ENCODE assay signal across 8 mouse cellular contexts in genomic region chr12:111038231-111038975, GRCm38 (mm10). TPM values are rescaled to one million over a fixed set of nuclear protein-coding genes. Genes with fewer than 3 reads are reported as not detected.
DNase-seq lines count a peak whose midpoint lies in the region; ATAC-seq and TF ChIP-seq lines count a peak whose summit lies in the region.

No protein-coding gene starts in this region.

- under 1% methylated on average over 54 of the region's 54 CpGs for WGBS in heart, embryonic 16.5 days
- under 1% methylated on average over 53 of the region's 54 CpGs for WGBS in lung, postnatal 0 days

- H3K27ac ChIP-seq in bone marrow macrophage, adult 2 months (ENCODE audit: insufficient read depth, low read depth, low read length): peak overlapping the region; percentile 86
- H3K27ac ChIP-seq in heart, embryonic 16.5 days (ENCODE audit: low read length): peak overlapping the region; percentile 95
- H3K27ac ChIP-seq in lung, postnatal 0 days (ENCODE audit: low read length): peak overlapping the region; percentile 95

- peak overlapping the region; percentile 79 for H3K4me3 ChIP-seq in bone marrow macrophage, adult 2 months (ENCODE audit: insufficient read depth, low read length)
- H3K4me3 ChIP-seq in heart, embryonic 16.5 days (ENCODE audit: low read length): peak overlapping the region; percentile 94
- peak overlapping the region; percentile 94 for H3K4me3 ChIP-seq in lung, postnatal 0 days (ENCODE audit: low read depth, low read length)

- no peak for TF ChIP-seq EP300 in lung, postnatal 0 days (IDR thresholded peaks at IDR 0.05)

- H3K27me3 ChIP-seq in heart, embryonic 16.5 days (ENCODE audit: control insufficient read depth, insufficient read depth, low read length): no peaks in the 10 kb centered on the region
- H3K27me3 ChIP-seq in lung, postnatal 0 days (replicated peaks; ENCODE audit: insufficient read depth, low read length): no peaks in the 10 kb centered on the region

- ATAC-seq in erythroid progenitor cell, adult 5-6 weeks (replicated peaks; ENCODE audit: low FRiP score, poor library complexity, severe bottlenecking): peak; percentile 53
- ATAC-seq in heart, embryonic 16.5 days (replicated peaks; ENCODE audit: extremely low read depth, insufficient read depth, low FRiP score): peak; percentile 39
- peak; percentile 32 for ATAC-seq in lung, postnatal 0 days

- TF ChIP-seq CTCF in bone marrow macrophage, adult 2 months (IDR thresholded peaks at IDR 0.05; ENCODE audit: low read depth, low read length): no peak
- TF ChIP-seq CTCF in lung, postnatal 0 days (IDR thresholded peaks at IDR 0.05): peak; percentile 10; the same call in 1 of the 2 replicates

- no peaks in the 10 kb centered on the region for H3K36me3 ChIP-seq in heart, embryonic 16.5 days (ENCODE audit: control insufficient read depth, insufficient read depth)
- H3K36me3 ChIP-seq in lung, postnatal 0 days (ENCODE audit: insufficient read depth, low read length): no peaks in the 10 kb centered on the region

- H3K9ac ChIP-seq in heart, embryonic 16.5 days (ENCODE audit: low read length): peak overlapping the region; percentile 78
- peak overlapping the region; percentile 69 for H3K9ac ChIP-seq in lung, postnatal 0 days (replicated peaks; ENCODE audit: low read depth)

- peak overlapping the region; percentile 68 for H3K4me2 ChIP-seq in heart, embryonic 16.5 days (ENCODE audit: low read depth, low read length)
- peak overlapping the region; percentile 99 for H3K4me2 ChIP-seq in lung, postnatal 0 days (replicated peaks; ENCODE audit: low read depth, low read length)

- peaks cover 32% of the 10 kb centered on the region for H3K4me1 ChIP-seq in bone marrow macrophage, adult 2 months (ENCODE audit: control insufficient read depth, insufficient read depth, low read length)
- H3K4me1 ChIP-seq in heart, embryonic 16.5 days (ENCODE audit: control insufficient read depth, insufficient read depth, low read length): peaks cover 15% of the 10 kb centered on the region
- H3K4me1 ChIP-seq in lung, postnatal 0 days (ENCODE audit: insufficient read depth, low read depth, low read length): peaks cover 7% of the 10 kb centered on the region; the same call in 1 of the 2 replicates

- no peaks in the 10 kb centered on the region for H3K9me3 ChIP-seq in heart, embryonic 16.5 days (replicated peaks; ENCODE audit: control insufficient read depth, low read length)
- no peaks in the 10 kb centered on the region for H3K9me3 ChIP-seq in lung, postnatal 0 days (ENCODE audit: low read length)

- TF ChIP-seq POLR2A in bone marrow macrophage, adult 2 months (IDR thresholded peaks at IDR 0.05; ENCODE audit: borderline replicate concordance, low read depth, low read length): no peak

- peak; percentile 47 for DNase-seq in ES-CJ7 (ENCODE audit: low read depth, low spot score)
- DNase-seq in layer of hippocampus, adult 9-11 months: peak; percentile 50
- peak; percentile 52 for DNase-seq in lung, postnatal 0 days (ENCODE audit: low spot score)
- DNase-seq in ovary, postnatal 10 days (ENCODE audit: low spot score): peak; percentile 73
- DNase-seq in thymus, postnatal 14 days: peak; percentile 85

RNA-seq across cellular contexts. Expression of gene Rcor1, which starts 0.7 kb away (rescaled TPM):
- 26.2 and 33.8 TPM in 2 replicates for polyA plus RNA-seq in bone marrow macrophage, adult 2 months (2012; ENCODE audit: insufficient read depth, insufficient read length, missing spikeins)
- total RNA-seq in erythroid progenitor cell, adult 5-6 weeks (2015; ENCODE audit: low replicate concordance): 27.8 and 31.0 TPM in 2 replicates
- 21.2 and 40.1 TPM in 2 replicates for total RNA-seq in erythroid progenitor cell, adult 5-6 weeks (2017; ENCODE audit: low replicate concordance)
- polyA plus RNA-seq in heart, embryonic 16.5 days (2015; fragmentation: Nextera tagmentation; extraction: Ambion mirVana): 6.4 and 6.5 TPM in 2 replicates
- polyA plus RNA-seq in lung, postnatal 0 days (2015; fragmentation: Nextera tagmentation; extraction: Ambion mirVana): 6.7 and 9.5 TPM in 2 replicates

RNA-seq across cellular contexts. Expression of gene Ankrd9, which starts 59.6 kb away (rescaled TPM):
- 2.2 and 2.3 TPM in 2 replicates for polyA plus RNA-seq in bone marrow macrophage, adult 2 months (2012; ENCODE audit: insufficient read depth, insufficient read length, missing spikeins)
- 8.4 and 13.3 TPM in 2 replicates for total RNA-seq in erythroid progenitor cell, adult 5-6 weeks (2015; ENCODE audit: low replicate concordance)
- 18.3 and 20.3 TPM in 2 replicates for total RNA-seq in erythroid progenitor cell, adult 5-6 weeks (2017; ENCODE audit: low replicate concordance)
- 19.3 and 22.0 TPM in 2 replicates for polyA plus RNA-seq in heart, embryonic 16.5 days (2015; fragmentation: Nextera tagmentation; extraction: Ambion mirVana)
- 9.1 and 12.4 TPM in 2 replicates for polyA plus RNA-seq in lung, postnatal 0 days (2015; fragmentation: Nextera tagmentation; extraction: Ambion mirVana)

Comparison
In these comparisons a context has a peak if more than half of its experiments do, and no peak if none do; other contexts are left out.
1. Peak in every context shown above with its lines: DNase-seq, ATAC-seq, H3K4me3 ChIP-seq and H3K27ac ChIP-seq.